Mouse (Mus musculus) spleen, postnatal 14 days (tissue): ENCODE data around the gene 4931428F04Rik.

ENCODE experiments used
- DNase-seq, 2 experiments: peaks; one replicate each; pipeline ENCODE4 v3.0.0; 2021 to 2022; ENCODE audit warnings: low spot score in 2 of 2

4931428F04Rik gene

GRCm38 (mm10) chr8:105289805-105290460 lies at the start of gene 4931428F04Rik:
Gene 4931428F04Rik, minus strand, starts transcription at chr8:105289864.
- no peak for DNase-seq

- no peak for DNase-seq
Observed at GRCm38 (mm10) chr8:105338992-105339391, 49.3 kb upstream of the 4931428F04Rik start.

GRCm38 (mm10) chr8:105336373-105337130 lies 46.9 kb upstream of the 4931428F04Rik start:
- DNase-seq = no peak

- DNase-seq = no peak
Observed at GRCm38 (mm10) chr8:105332523-105332922, 42.9 kb upstream of the 4931428F04Rik start.

- DNase-seq = no peak
Observed at GRCm38 (mm10) chr8:105331931-105332330, 42.3 kb upstream of the 4931428F04Rik start.

GRCm38 (mm10) chr8:105331469-105331868 lies 41.8 kb upstream of the 4931428F04Rik start:
- DNase-seq = no peak

- DNase-seq = no peak
Observed at GRCm38 (mm10) chr8:105330325-105330724, 40.7 kb upstream of the 4931428F04Rik start.

- no peak for DNase-seq
Observed at GRCm38 (mm10) chr8:105326968-105327367, 37.3 kb upstream of the 4931428F04Rik start.

GRCm38 (mm10) chr8:105326141-105326672 lies 36.5 kb upstream of the 4931428F04Rik start, which contains the start of the genes Lrrc29 and Tmem208:
Gene Lrrc29, minus strand, starts transcription at chr8:105326278.
Gene Tmem208, plus strand, starts transcription at chr8:105326354.
- peak; percentile 96 to 99 for DNase-seq

GRCm38 (mm10) chr8:105325641-105326093 lies 36.0 kb upstream of the 4931428F04Rik start:
- no peak for DNase-seq

- DNase-seq = no peak
Observed at GRCm38 (mm10) chr8:105323183-105323582, 33.5 kb upstream of the 4931428F04Rik start.

GRCm38 (mm10) chr8:105318662-105319190 lies 29.1 kb upstream of the 4931428F04Rik start:
- DNase-seq = no peak

GRCm38 (mm10) chr8:105317941-105318340 lies 28.3 kb upstream of the 4931428F04Rik start:
- no peak for DNase-seq

GRCm38 (mm10) chr8:105315073-105315769 lies 25.6 kb upstream of the 4931428F04Rik start:
- no peak for DNase-seq

GRCm38 (mm10) chr8:105313622-105314402 lies 24.1 kb upstream of the 4931428F04Rik start:
- DNase-seq = no peak

- DNase-seq = no peak
Observed at GRCm38 (mm10) chr8:105312891-105313481, 23.3 kb upstream of the 4931428F04Rik start.

GRCm38 (mm10) chr8:105311718-105312117 lies 22.1 kb upstream of the 4931428F04Rik start:
- DNase-seq = no peak

- DNase-seq = no peak
Observed at GRCm38 (mm10) chr8:105310118-105310517, 20.5 kb upstream of the 4931428F04Rik start.

- no peak for DNase-seq
Observed at GRCm38 (mm10) chr8:105309142-105309847, 19.6 kb upstream of the 4931428F04Rik start.

- no peak for DNase-seq
Observed at GRCm38 (mm10) chr8:105308428-105308827, 18.8 kb upstream of the 4931428F04Rik start.
